Mouse (Mus musculus): ENCODE measurements at regions not wholly inside any gene's neighbourhood (a gene's known extent, or its start where the extent isn't known, plus 50 kb on each side); places are given as distances from the start of the nearest gene placed in this dataset.
"Not testable (repeated sequence)": the region's sequence is repeated elsewhere in the genome, so short reads cannot be mapped to it uniquely, and the experiment has no call there.

- peak in 1 of 2 experiments; percentile 8 for DNase-seq
Observed at GRCm38 (mm10) chrX:162359767-162360545, 200.4 kb upstream of the Nhs start.

- DNase-seq = no peak
Observed at GRCm38 (mm10) chrX:162348341-162348740, 188.8 kb upstream of the Nhs start.

- no peak for DNase-seq
Observed at GRCm38 (mm10) chrX:162347886-162348285, 188.4 kb upstream of the Nhs start.

GRCm38 (mm10) chrX:162345497-162346143 lies 186.1 kb upstream of the Nhs start:
- DNase-seq = peak; percentile 61 to 77

GRCm38 (mm10) chrX:162332121-162332520 lies 172.6 kb upstream of the Nhs start:
- DNase-seq = no peak

GRCm38 (mm10) chrX:162307646-162308045 lies 148.1 kb upstream of the Nhs start:
- no peak for DNase-seq

- no peak for DNase-seq
Observed at GRCm38 (mm10) chrX:162304145-162304544, 144.6 kb upstream of the Nhs start.

- DNase-seq = no peak
Observed at GRCm38 (mm10) chrX:162302788-162303187, 143.3 kb upstream of the Nhs start.

- DNase-seq = no peak
Observed at GRCm38 (mm10) chrX:162291234-162291633, 131.7 kb upstream of the Nhs start.

- DNase-seq = not testable (repeated sequence)
Observed at GRCm38 (mm10) chrX:162286155-162286554, 126.6 kb upstream of the Nhs start.

- no peak for DNase-seq
Observed at GRCm38 (mm10) chrX:162284252-162284651, 124.7 kb upstream of the Nhs start.

GRCm38 (mm10) chrX:162282690-162283089 lies 123.2 kb upstream of the Nhs start:
- DNase-seq = no peak

GRCm38 (mm10) chrX:162278834-162279708 lies 119.5 kb upstream of the Nhs start:
- peak; percentile 40 to 67 for DNase-seq

GRCm38 (mm10) chrX:162274581-162274980 lies 115.1 kb upstream of the Nhs start:
- no peak for DNase-seq

- no peak for DNase-seq
Observed at GRCm38 (mm10) chrX:162271189-162271588, 111.7 kb upstream of the Nhs start.

GRCm38 (mm10) chrX:162268918-162269317 lies 109.4 kb upstream of the Nhs start:
- no peak for DNase-seq

GRCm38 (mm10) chrX:162268112-162268511 lies 108.6 kb upstream of the Nhs start:
- DNase-seq = no peak

- peak in 1 of 2 experiments; percentile 10 for DNase-seq
Observed at GRCm38 (mm10) chrX:162267679-162268078, 108.1 kb upstream of the Nhs start.

GRCm38 (mm10) chrX:162266769-162267168 lies 107.2 kb upstream of the Nhs start:
- DNase-seq = no peak

- no peak for DNase-seq
Observed at GRCm38 (mm10) chrX:162257398-162257797, 97.9 kb upstream of the Nhs start.

GRCm38 (mm10) chrX:162255873-162256272 lies 96.3 kb upstream of the Nhs start:
- DNase-seq = no peak

GRCm38 (mm10) chrX:162241291-162241690 lies 81.8 kb upstream of the Nhs start:
- peak in 1 of 2 experiments; percentile 2 for DNase-seq

GRCm38 (mm10) chrX:162235552-162235951 lies 76.0 kb upstream of the Nhs start:
- DNase-seq = no peak
